Mouse (Mus musculus) T-helper 17 cell (primary cell): Measurements from ENCODE around the gene Pik3c2g.

Source experiments
- in situ Hi-C, 2 experiments: fragments of 300-600 bp; cut with MboI, MseI; formaldehyde crosslinking; loops; 1 replicate in 1 of 2; 2 replicates in 1 of 2; pipeline ENCODE4 v1.15.1; 2025; ENCODE audit warnings: high pct_unique_total_duplicates in 2 of 2

Pik3c2g gene

GRCm38 (mm10) chr6:139839907-139840306 lies 252.9 kb downstream of the Pik3c2g start:
- in situ Hi-C loops = no loop called here

- in situ Hi-C loops = no loop called here
Measured at GRCm38 (mm10) chr6:139841272-139841671, 254.3 kb downstream of the Pik3c2g start.

GRCm38 (mm10) chr6:139842626-139843025 lies 255.6 kb downstream of the Pik3c2g start:
- in situ Hi-C loops = no loop called here

GRCm38 (mm10) chr6:139843531-139843930 lies 256.5 kb downstream of the Pik3c2g start:
- in situ Hi-C loops = no loop called here

GRCm38 (mm10) chr6:139846889-139847544 lies 260.0 kb downstream of the Pik3c2g start:
- in situ Hi-C loops = no loop called here

- in situ Hi-C loops = no loop called here
Measured at GRCm38 (mm10) chr6:139849931-139850330, 262.9 kb downstream of the Pik3c2g start.

- in situ Hi-C loops = no loop called here
Measured at GRCm38 (mm10) chr6:139851705-139852603, 264.9 kb downstream of the Pik3c2g start.

GRCm38 (mm10) chr6:139852836-139853235 lies 265.8 kb downstream of the Pik3c2g start:
- in situ Hi-C loops = no loop called here

GRCm38 (mm10) chr6:139860141-139860540 lies 273.1 kb downstream of the Pik3c2g start:
- in situ Hi-C loops = no loop called here

GRCm38 (mm10) chr6:139861534-139861933 lies 274.5 kb downstream of the Pik3c2g start:
- in situ Hi-C loops = no loop called here

- in situ Hi-C loops = no loop called here
Measured at GRCm38 (mm10) chr6:139865059-139865673, 278.1 kb downstream of the Pik3c2g start.

- in situ Hi-C loops = no loop called here
Measured at GRCm38 (mm10) chr6:139874418-139875176, 287.6 kb downstream of the Pik3c2g start.

GRCm38 (mm10) chr6:139876691-139877090 lies 289.7 kb downstream of the Pik3c2g start:
- in situ Hi-C loops = no loop called here

GRCm38 (mm10) chr6:139877476-139878361 lies 290.7 kb downstream of the Pik3c2g start:
- in situ Hi-C loops = no loop called here

- in situ Hi-C loops = no loop called here
Measured at GRCm38 (mm10) chr6:139878362-139878696, 291.3 kb downstream of the Pik3c2g start.

GRCm38 (mm10) chr6:139882076-139882475 lies 295.1 kb downstream of the Pik3c2g start:
- in situ Hi-C loops = no loop called here

GRCm38 (mm10) chr6:139887175-139887574 lies 300.2 kb downstream of the Pik3c2g start:
- in situ Hi-C loops = no loop called here

GRCm38 (mm10) chr6:139895637-139896036 lies 308.6 kb downstream of the Pik3c2g start:
- in situ Hi-C loops = no loop called here

GRCm38 (mm10) chr6:139899630-139900151 lies 312.7 kb downstream of the Pik3c2g start:
- in situ Hi-C loops = no loop called here

- in situ Hi-C loops = no loop called here
Measured at GRCm38 (mm10) chr6:139901801-139902200, 314.8 kb downstream of the Pik3c2g start.
